Mouse (Mus musculus) myocyte (in vitro differentiated cells): ENCODE measurements at regions not wholly inside any gene's neighbourhood (a gene's known extent, or its start where the extent isn't known, plus 50 kb on each side); places are given as distances from the start of the nearest gene placed in this dataset.

Experiments used
- CEBPB ChIP-seq: IDR thresholded peaks from 2 replicates; pipeline ENCODE4 v1.6.1; 2011; ENCODE audit warnings: mild to moderate bottlenecking, moderate library complexity; ENCODE audit not compliant: poor library complexity, insufficient read depth, severe bottlenecking
- E2F4 ChIP-seq: IDR thresholded peaks from one replicate; pipeline ENCODE4 v1.6.1; 2011; ENCODE audit warnings: mild to moderate bottlenecking, control low read depth, moderate library complexity; ENCODE audit not compliant: insufficient read depth
- MAX ChIP-seq: IDR thresholded peaks from one replicate; pipeline ENCODE4 v1.6.1; 2011; ENCODE audit warnings: low read depth, mild to moderate bottlenecking, control low read depth
- MYOG ChIP-seq, 3 experiments: IDR thresholded peaks; one replicate each; pipeline ENCODE4 v1.6.1; 2011; ENCODE audit warnings: control low read depth in 2 of 3, low read depth in 2 of 3, mild to moderate bottlenecking in 2 of 3; ENCODE audit not compliant: insufficient read length in 2 of 3, control insufficient read depth in 1 of 3, insufficient read depth in 1 of 3
- POLR2A ChIP-seq: IDR thresholded peaks from one replicate; pipeline ENCODE4 v1.6.1; 2011; ENCODE audit warnings: low read depth, mild to moderate bottlenecking, control low read depth, moderate library complexity; ENCODE audit not compliant: insufficient read length
- SRF ChIP-seq: IDR thresholded peaks from one replicate; pipeline ENCODE4 v1.6.1; 2011; ENCODE audit warnings: low read depth; ENCODE audit not compliant: control insufficient read depth, insufficient read length
- TCF12 ChIP-seq: IDR thresholded peaks from one replicate; pipeline ENCODE4 v1.6.1; 2011; ENCODE audit warnings: mild to moderate bottlenecking, control low read depth; ENCODE audit not compliant: poor library complexity, insufficient read depth, severe bottlenecking
- TCF3 ChIP-seq: IDR thresholded peaks from one replicate; pipeline ENCODE4 v1.6.1; 2011; ENCODE audit warnings: low read depth, control low read depth; ENCODE audit not compliant: insufficient read length
- USF1 ChIP-seq: IDR thresholded peaks from one replicate; pipeline ENCODE4 v1.6.1; 2011; ENCODE audit warnings: low read depth, mild to moderate bottlenecking, control low read depth, moderate library complexity

DNA sequence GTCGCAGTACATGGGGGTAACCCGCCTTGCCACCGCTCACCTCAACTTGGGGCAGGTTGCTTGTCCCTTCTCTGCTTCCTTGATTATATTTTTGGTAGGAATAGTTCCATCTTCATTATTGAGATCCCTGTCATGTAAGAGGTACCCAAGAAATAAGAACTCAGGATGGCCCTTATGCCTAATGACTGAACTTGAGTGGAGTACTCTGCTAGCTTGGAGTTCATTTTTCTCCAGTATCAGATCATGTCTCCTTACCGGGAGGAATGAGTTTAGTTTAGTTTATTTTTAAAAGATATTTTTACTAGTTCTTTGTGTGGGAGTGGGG, 79.8 kb upstream of the Cpm start:
- TF ChIP-seq POLR2A (no peak), MYOG (IDR thresholded peaks at IDR 0.05; ENCODE audit: control insufficient read depth in 1 of 3, insufficient read depth in 1 of 3, insufficient read length in 2 of 3, low read depth in 2 of 3) (no peak), SRF (no peak), E2F4 (no peak), TCF12 (no peak), MAX (no peak), USF1 (no peak), CEBPB (no peak), TCF3 (no peak)
